Mouse (Mus musculus) lung, adult 2 months (tissue): ENCODE measurements around the gene Gpr135. TPM values are rescaled to one million over a fixed set of nuclear protein-coding genes. Genes with fewer than 3 reads are reported as not detected.

Experiments
- DNase-seq: peaks from one replicate; pipeline ENCODE4 v3.0.0; 2022
- H3K4me1 ChIP-seq: fragments of 200-500 bp; 2 replicates; pipeline ENCODE4 v1.6.1; 2011; ENCODE audit warnings: low read length; ENCODE audit not compliant: control insufficient read depth, insufficient read depth
- H3K4me3 ChIP-seq: fragments of 200-500 bp; replicated peaks from 2 replicates; pipeline ENCODE3; 2011; ENCODE audit warnings: low read depth, mild to moderate bottlenecking, control low read depth, low read length; ENCODE audit errors: extremely low read depth
- CTCF ChIP-seq: fragments of 200-500 bp; IDR thresholded peaks from 2 replicates; pipeline ENCODE4 v1.5.1; 2011; ENCODE audit warnings: mild to moderate bottlenecking, low read length, control low read depth; ENCODE audit not compliant: insufficient read depth
- POLR2A ChIP-seq: fragments of 200-500 bp; IDR thresholded peaks from 2 replicates; pipeline ENCODE4 v1.6.1; 2011; ENCODE audit warnings: low read depth, mild to moderate bottlenecking, control low read depth, low read length, borderline replicate concordance; ENCODE audit errors: extremely low read depth
- WGBS: fragments of 180-500 bp; shearing (Covaris S2); methylation state at CpG from one replicate; pipeline ENCODE4 v1.1.7; 2018; 5-methylcytosine and 5-hydroxymethylcytosine counted together
- polyA plus RNA-seq: library from polyadenylated mRNA; depleted of rRNA; stranded (reverse); fragments of >200 nt; gene quantifications from 2 replicates; pipeline ENCODE4 v1.2.3, GENCODE M21; 2012

Gpr135 gene
- polyA plus RNA-seq, 1 experiment, result 1.4 TPM

DNA sequence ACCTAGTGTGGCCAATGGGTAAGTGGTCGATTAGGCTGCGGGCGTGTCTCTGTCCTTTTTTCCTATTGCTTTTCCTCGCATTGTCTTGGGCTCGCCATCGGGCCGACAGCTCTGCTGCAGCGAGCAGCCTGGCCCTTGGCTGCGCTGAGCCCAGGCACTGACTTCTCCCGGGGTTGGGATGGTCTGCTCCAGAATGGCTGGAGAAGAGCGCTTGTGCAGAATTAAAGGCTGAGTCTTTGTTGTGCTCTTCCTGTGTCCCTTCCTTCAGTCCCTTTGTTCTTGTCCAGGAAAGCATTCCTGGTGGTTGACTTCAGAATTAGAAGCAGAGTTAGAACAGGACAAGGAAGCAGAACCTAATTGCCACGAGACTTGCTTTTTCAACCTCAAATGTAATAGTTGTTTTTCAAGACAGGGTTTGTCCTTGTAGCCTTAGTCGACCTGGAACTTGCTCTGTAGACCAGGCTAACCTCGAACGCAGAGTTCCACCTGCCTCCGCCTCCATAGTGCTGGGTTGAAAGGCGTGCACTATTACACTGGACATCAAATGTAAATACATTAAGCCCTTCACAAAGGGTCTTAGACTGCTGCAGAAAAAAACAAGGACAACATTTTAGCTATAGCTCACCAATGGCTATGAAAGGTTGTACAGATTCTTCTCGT lies 15.4 kb upstream of the Gpr135 start:
- 2% methylated on average over 18 of the region's 18 CpGs for WGBS
- Histone ChIP-seq H3K4me3 (peak overlapping the region; percentile 80), H3K4me1 (peaks cover 7% of the 10 kb centered on the region; the same call in 1 of the 2 replicates)
- no peak for DNase-seq
- TF ChIP-seq POLR2A (no peak), CTCF (no peak)

DNA sequence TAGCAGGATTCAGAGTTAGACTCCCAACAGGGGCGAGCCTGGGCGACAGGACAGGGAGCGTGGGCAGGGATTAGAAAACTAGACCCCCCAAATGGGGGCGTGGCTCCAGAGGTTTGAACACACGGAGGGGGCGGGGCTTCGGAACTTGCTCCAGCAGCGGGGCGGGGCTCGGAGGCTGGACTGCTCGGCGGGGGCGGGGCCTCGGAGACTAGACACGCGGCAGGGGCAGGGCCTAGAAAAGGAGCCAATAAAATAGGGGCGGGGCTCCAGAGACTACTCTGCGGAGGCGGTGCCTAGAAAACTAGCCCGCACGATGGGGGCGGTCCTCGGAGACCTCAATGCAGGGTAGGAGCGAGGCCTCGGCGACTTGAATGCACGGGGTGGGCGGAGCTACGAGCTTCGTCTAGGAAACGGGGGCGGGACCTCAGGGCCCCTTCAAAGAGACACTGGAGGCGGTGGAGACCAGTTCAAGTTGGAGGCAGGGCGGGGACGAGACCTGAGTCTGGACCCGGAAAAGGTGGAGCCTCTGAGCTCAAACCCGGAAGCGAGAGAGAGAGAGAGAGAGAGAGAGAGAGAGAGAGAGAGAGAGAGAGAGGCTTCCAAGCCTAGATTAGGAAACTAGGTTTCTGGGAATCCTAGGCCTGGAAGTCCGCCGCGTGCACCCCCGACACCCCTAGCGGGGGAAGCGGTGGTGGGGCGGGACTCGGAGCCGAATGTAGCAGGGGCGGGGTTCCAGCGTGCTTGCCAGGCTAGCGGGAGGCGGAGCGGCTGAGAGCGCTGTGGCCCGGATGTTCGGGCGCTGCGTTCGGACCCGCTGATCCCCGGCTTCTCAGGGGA lies 14.6 kb upstream of the Gpr135 start, which contains the start of the genes L3hypdh and Jkamp:
TSS of gene L3hypdh (minus strand) at position 111 of the 837 bp plus-strand sequence.
TSS of gene Jkamp (plus strand) at position 261 of the 837 bp plus-strand sequence.
- TF ChIP-seq POLR2A (peak; percentile 51; the same call in 1 of the 2 replicates), CTCF (no peak)
- Histone ChIP-seq H3K4me3 (peak within 1 kb of the TSS; percentile 80), H3K4me1 (peaks cover 7% of the 10 kb centered on the region; the same call in 1 of the 2 replicates)
- DNase-seq, result peak; percentile 97
- WGBS, result under 1% methylated on average over 60 of the region's 60 CpGs

DNA sequence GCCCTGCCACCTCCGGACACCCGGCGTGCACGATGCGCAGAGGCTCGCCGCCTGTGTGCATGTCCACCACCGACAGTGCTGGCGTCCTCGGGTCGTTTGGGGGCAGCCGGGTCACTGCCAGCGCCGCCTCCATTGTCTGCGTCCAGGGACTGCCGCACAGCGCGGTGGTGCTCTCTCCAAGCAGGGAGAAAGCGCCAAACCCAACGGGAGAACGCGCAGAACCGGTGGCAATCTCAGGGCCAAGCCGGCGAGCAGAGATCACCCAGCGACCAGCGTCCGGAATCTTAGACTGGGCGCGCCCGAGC lies 14.1 kb upstream of the Gpr135 start:
- peak overlapping the region; percentile 80 for H3K4me3 ChIP-seq
- no peak for DNase-seq
- WGBS, result under 1% methylated on average over 31 of the region's 31 CpGs
- peaks cover 7% of the 10 kb centered on the region; the same call in 1 of the 2 replicates for H3K4me1 ChIP-seq
- TF ChIP-seq POLR2A, result no peak
- no peak for TF ChIP-seq CTCF

DNA sequence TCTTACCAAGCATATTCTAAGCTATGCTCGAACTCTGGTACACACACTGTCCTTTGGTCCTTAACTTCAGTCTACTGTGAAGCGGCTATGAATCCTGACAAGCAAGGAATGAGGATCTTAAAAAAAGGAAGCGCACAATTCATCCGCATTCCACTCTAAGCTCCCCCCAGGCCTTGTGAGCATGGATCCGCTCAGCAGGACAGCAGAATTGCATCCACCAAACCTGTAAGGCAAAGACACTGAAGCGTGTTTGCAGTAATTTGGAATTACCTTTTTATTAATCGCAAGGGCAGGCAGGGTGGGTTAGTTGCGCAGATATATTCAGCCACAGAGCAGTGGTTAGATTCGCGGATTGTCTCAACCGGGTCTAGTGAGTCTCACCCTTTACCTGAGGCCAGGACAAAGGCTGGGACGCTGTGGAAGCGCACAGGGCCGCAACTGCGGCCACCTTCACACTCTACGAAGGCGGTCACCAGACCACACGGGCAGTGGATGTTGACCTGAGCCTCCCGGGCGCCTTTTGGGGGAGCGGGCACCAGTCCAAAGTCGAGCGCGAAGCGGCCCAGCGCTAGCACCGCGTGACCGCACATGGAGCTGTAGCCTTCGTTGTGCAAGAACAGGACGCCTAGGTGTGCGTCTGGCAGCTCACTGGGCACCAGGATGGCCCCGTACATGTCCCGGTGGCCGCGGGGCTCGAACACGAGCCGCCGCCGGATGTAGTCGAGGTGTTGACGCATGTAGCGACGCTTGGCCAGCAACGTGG lies 13.5 kb upstream of the Gpr135 start:
- Histone ChIP-seq H3K4me3 (peak overlapping the region; percentile 80), H3K4me1 (peaks cover 7% of the 10 kb centered on the region; the same call in 1 of the 2 replicates)
- TF ChIP-seq CTCF, result no peak
- TF ChIP-seq POLR2A, result no peak
- DNase-seq, result no peak
- 13% methylated on average over 46 of the region's 46 CpGs for WGBS

DNA sequence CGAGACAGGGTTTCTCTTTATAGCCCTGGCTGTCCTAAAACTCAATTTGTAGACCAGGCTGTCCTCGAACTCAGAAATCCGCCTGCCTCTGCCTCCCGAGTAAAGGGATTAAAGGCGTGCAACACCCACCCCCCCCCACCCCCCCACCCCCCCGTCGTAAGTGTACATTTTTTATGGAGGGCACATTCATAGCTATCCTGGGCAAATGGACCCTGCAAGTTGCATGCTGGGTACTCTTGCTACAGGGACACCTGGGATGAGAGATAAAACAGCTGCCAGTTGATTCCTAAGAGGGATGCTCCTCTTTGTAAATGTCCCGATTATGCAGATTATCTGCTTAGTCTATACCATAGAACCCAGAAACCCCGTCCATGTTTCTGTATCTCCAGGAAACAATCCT lies 12.3 kb upstream of the Gpr135 start:
- Histone ChIP-seq H3K4me3 (no peak overlapping the region), H3K4me1 (peaks cover 7% of the 10 kb centered on the region; the same call in 1 of the 2 replicates)
- DNase-seq, result no peak
- TF ChIP-seq CTCF (no peak), POLR2A (no peak)
- WGBS, result 83% methylated on average over 9 of the region's 9 CpGs

DNA sequence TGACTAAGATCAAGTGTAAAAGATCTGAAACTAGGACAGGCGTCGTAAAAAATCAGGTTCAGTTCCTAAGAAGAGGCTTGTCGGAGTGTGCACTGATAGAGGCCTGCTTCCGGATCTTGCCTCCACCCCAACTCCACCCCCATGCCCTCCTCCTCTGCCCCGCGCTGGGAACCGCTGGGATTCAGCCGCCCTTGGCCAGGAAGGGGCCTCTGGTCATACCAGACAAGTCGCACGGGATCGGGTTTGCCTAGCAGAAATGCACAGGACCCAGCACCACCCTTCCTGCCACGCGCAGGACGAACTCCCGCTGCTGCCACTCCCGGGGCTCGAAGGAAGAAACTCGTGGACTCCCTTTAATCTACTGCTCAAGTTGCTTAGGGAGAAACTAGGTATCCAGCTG lies 11.4 kb upstream of the Gpr135 start:
- Histone ChIP-seq H3K4me1 (peaks cover 6% of the 10 kb centered on the region; the same call in 1 of the 2 replicates), H3K4me3 (no peak overlapping the region)
- 25% methylated on average over 18 of the region's 18 CpGs for WGBS
- DNase-seq, result peak; percentile 12
- no peak for TF ChIP-seq POLR2A
- TF ChIP-seq CTCF, result no peak

DNA sequence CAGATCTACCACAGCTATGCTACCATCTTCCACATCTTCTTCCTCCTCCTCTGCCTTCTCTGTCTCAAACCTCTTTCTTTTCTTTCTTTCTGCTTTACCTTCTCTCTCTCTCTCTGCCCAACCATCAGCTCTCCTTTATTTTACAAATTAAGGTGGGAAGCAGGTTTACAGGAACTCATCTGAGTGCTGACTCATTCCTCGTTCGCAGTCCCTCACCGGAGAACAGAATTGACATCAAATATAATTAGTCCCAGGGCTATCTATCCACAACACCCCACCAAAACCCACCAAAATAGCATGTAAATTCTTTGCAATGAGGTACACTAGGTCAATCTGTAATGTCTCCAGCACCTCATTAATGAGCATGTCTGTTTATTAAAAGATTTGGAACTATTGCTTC lies 11.0 kb upstream of the Gpr135 start:
- WGBS, result 72% methylated on average over 3 of the region's 3 CpGs
- TF ChIP-seq POLR2A, result no peak
- no peak for TF ChIP-seq CTCF
- DNase-seq, result no peak
- Histone ChIP-seq H3K4me3 (no peak overlapping the region), H3K4me1 (peaks cover 5% of the 10 kb centered on the region; the same call in 1 of the 2 replicates)

DNA sequence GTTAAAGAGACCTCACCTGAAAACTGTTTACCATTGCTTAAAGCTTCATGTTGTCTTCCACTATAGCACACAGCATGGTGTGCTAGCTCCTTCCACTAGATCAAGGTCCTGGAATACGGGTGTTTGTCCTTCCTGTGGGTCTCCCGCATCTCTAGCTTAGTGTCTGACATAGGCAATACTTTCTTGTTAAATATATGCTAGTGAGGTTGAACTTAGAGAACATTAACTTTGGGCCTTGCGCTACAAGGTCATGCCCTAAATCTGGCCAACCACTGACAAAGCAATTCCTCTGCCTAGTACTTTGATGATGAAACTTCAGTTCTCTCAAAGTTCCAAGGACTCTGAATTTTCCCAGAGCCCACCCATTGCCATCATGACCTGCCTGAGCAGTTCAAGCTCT lies 7.3 kb upstream of the Gpr135 start:
- WGBS, result 93% methylated on average over 3 of the region's 3 CpGs
- DNase-seq, result no peak
- no peaks in the 10 kb centered on the region for H3K4me1 ChIP-seq
- no peak for TF ChIP-seq CTCF
- TF ChIP-seq POLR2A, result no peak
- no peak overlapping the region for H3K4me3 ChIP-seq

DNA sequence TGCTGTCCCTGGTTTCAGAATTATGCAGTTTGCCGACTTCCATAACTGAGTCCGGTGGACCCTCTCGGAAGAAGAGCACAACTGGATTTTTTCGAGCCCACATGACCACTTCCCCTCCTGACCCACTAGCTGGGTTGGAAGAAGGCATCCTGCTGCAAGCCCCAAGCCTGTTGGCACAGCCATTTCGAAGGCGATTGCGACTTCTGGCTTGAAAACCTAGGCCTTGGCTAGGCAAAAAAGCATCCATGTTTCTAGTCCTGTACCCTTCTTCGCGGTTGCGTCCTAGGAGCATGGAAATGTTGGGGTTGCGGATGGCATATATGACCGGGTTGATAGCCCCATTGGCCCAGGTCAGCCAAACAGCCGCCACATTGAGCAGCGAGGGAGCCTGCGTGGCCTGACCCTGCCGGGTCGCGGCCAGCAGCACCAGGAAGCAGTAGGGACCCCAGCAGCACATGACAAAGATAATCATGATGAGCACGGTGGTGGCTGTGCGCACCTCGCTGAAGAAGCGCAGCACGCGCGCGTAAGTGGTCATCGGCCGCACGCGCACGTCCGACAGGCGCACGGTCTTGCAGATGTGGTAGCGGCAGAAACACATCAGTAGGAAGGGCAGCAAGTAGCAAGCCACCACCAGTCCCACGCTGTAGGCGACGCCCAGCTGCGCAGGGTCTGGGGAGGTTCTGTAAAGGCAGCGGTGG lies 1.1 kb downstream of the Gpr135 start:
- WGBS, result 13% methylated on average over 40 of the region's 40 CpGs
- TF ChIP-seq CTCF (no peak), POLR2A (no peak)
- peaks cover 5% of the 10 kb centered on the region for H3K4me1 ChIP-seq
- DNase-seq, result no peak
- H3K4me3 ChIP-seq, result peak overlapping the region; percentile 64
